Mouse (Mus musculus): ENCODE data around the gene Taf8. TPM values are rescaled to one million over a fixed set of nuclear protein-coding genes. Genes with fewer than 3 reads are reported as not detected.

Taf8 gene
- polyA plus RNA-seq, 1 experiment from 2014 or later, result 34.9 TPM

GRCm38 (mm10) chr17:47436156-47436906, 65.8 kb downstream of the Taf8 start, which contains the start of gene AI661453:
Gene AI661453 (plus strand): TSS chr17:47436615.
- Histone ChIP-seq H3K36me3 (no peaks in the 10 kb centered on the region), H3K9me3 (no peaks in the 10 kb centered on the region), H3K27ac (no peak within 1 kb of the TSS), H3K27me3 (peaks cover 70% of the 10 kb centered on the region), H3K4me2 (replicated peaks) (peak within 1 kb of the TSS; percentile 77), H3K4me1 (peaks cover 17% of the 10 kb centered on the region), H3K9ac (peak within 1 kb of the TSS; percentile 55), H3K4me3 (peak within 1 kb of the TSS; percentile 46)
- WGBS, result 2% methylated on average over 44 of the region's 45 CpGs
- ATAC-seq (ENCODE audit: low FRiP score, low read depth), result 0 out of 2 replicates have a peak, but pooled peaks have one; percentile 33

Other genes with a start within 250 kb of the Taf8 start
- gene Mrps10, start 133.4 kb downstream of the Taf8 start, polyA plus RNA-seq (2015; fragmentation: Nextera tagmentation; extraction: Ambion mirVana), result 74.1 and 75.8 TPM in 2 replicates
- gene Guca1b, start 116.9 kb downstream of the Taf8 start, polyA plus RNA-seq (2015; fragmentation: Nextera tagmentation; extraction: Ambion mirVana), result 0.49 and 0.62 TPM in 2 replicates
- 1.8 and 2.7 TPM in 2 replicates for gene Guca1a, start 101.7 kb downstream of the Taf8 start, polyA plus RNA-seq (2015; fragmentation: Nextera tagmentation; extraction: Ambion mirVana)
- 0.66 and 0.99 TPM in 2 replicates for gene AI661453, start 65.7 kb downstream of the Taf8 start, polyA plus RNA-seq (2015; fragmentation: Nextera tagmentation; extraction: Ambion mirVana)
- 0.24 TPM in 1 of 2 replicates, not detected in the other for gene 1700001C19Rik, start 64.9 kb downstream of the Taf8 start, polyA plus RNA-seq (2015; fragmentation: Nextera tagmentation; extraction: Ambion mirVana)
- 392 and 402 TPM in 2 replicates for gene Ccnd3, start 2.8 kb upstream of the Taf8 start, polyA plus RNA-seq (2015; fragmentation: Nextera tagmentation; extraction: Ambion mirVana)
- gene Bysl, start 109.2 kb upstream of the Taf8 start, polyA plus RNA-seq (2015; fragmentation: Nextera tagmentation; extraction: Ambion mirVana), result 26.6 and 28.6 TPM in 2 replicates
- 50.6 and 52.2 TPM in 2 replicates for gene Med20, start 109.3 kb upstream of the Taf8 start, polyA plus RNA-seq (2015; fragmentation: Nextera tagmentation; extraction: Ambion mirVana)
- gene Gm20517, start 109.3 kb upstream of the Taf8 start, polyA plus RNA-seq (2015; fragmentation: Nextera tagmentation; extraction: Ambion mirVana), result 1.8 and 2.2 TPM in 2 replicates
- gene Usp49, start 128.4 kb upstream of the Taf8 start, polyA plus RNA-seq (2015; fragmentation: Nextera tagmentation; extraction: Ambion mirVana), result 5.6 and 7.4 TPM in 2 replicates
- gene Tomm6, start 186.1 kb upstream of the Taf8 start, polyA plus RNA-seq (2015; fragmentation: Nextera tagmentation; extraction: Ambion mirVana), result 363 and 394 TPM in 2 replicates
- 6.3 TPM in 2 replicates for gene Frs3, start 186.7 kb upstream of the Taf8 start, polyA plus RNA-seq (2015; fragmentation: Nextera tagmentation; extraction: Ambion mirVana)
- 0.37 and 0.52 TPM in 2 replicates for gene Gm21981, start 192.2 kb upstream of the Taf8 start, polyA plus RNA-seq (2015; fragmentation: Nextera tagmentation; extraction: Ambion mirVana)
- gene Prickle4, start 192.4 kb upstream of the Taf8 start, polyA plus RNA-seq (2015; fragmentation: Nextera tagmentation; extraction: Ambion mirVana), result 0.42 and 0.91 TPM in 2 replicates
- 0.14 and 0.43 TPM in 2 replicates for gene Pgc, start 224.6 kb upstream of the Taf8 start, polyA plus RNA-seq (2015; fragmentation: Nextera tagmentation; extraction: Ambion mirVana)
- gene Tfeb, start 234.7 kb upstream of the Taf8 start, polyA plus RNA-seq (2015; fragmentation: Nextera tagmentation; extraction: Ambion mirVana), result 8.8 and 9.1 TPM in 2 replicates

Measured in limb, embryonic 13.5 days (tissue).